Mouse (Mus musculus) heart, embryonic 11.5 days (tissue): ENCODE results near the gene Ssr2. TPM values are rescaled to one million over a fixed set of nuclear protein-coding genes. Genes with fewer than 3 reads are reported as not detected.

Experiments
- ATAC-seq: fragments of 200-750 bp; cut with Nextera tagmentation; replicated peaks from 2 replicates; pipeline ENCODE4 v1.8.0; 2017; ENCODE audit warnings: moderate library complexity; ENCODE audit not compliant: insufficient number of reproducible peaks, low FRiP score, low TSS enrichment
- H3K27ac ChIP-seq: fragments of 300-500 bp; sonication (generic); 2 replicates; pipeline ENCODE4 v1.5.1; 2014; ENCODE audit warnings: mild to moderate bottlenecking, low read depth, low read length
- H3K27me3 ChIP-seq: fragments of 300-500 bp; sonication (generic); 2 replicates; pipeline ENCODE4 v1.6.1; 2014; ENCODE audit warnings: mild to moderate bottlenecking, low read length, mixed read lengths; ENCODE audit not compliant: control insufficient read depth, insufficient read depth
- H3K36me3 ChIP-seq: fragments of 300-500 bp; sonication (generic); 2 replicates; pipeline ENCODE4 v1.6.1; 2014; ENCODE audit warnings: mild to moderate bottlenecking, low read length, moderate library complexity, mixed read lengths; ENCODE audit not compliant: control insufficient read depth, insufficient read depth
- H3K4me1 ChIP-seq: fragments of 300-500 bp; sonication (generic); 2 replicates; pipeline ENCODE4 v1.6.1; 2014; ENCODE audit warnings: low read length; ENCODE audit not compliant: control insufficient read depth, insufficient read depth
- H3K4me2 ChIP-seq: fragments of 300-500 bp; sonication (generic); 2 replicates; pipeline ENCODE4 v1.6.1; 2014; ENCODE audit warnings: mild to moderate bottlenecking, moderate library complexity
- H3K4me3 ChIP-seq: fragments of 300-500 bp; sonication (generic); 2 replicates; pipeline ENCODE4 v1.5.1; 2014; ENCODE audit warnings: low read depth, low read length
- H3K9ac ChIP-seq: fragments of 300-500 bp; sonication (generic); 2 replicates; pipeline ENCODE4 v1.6.1; 2014; ENCODE audit warnings: mild to moderate bottlenecking, low read depth, low read length, moderate library complexity
- H3K9me3 ChIP-seq: fragments of 300-500 bp; sonication (generic); replicated peaks from 2 replicates; pipeline ENCODE4 v1.6.1; 2016; ENCODE audit warnings: low read length; ENCODE audit not compliant: control insufficient read depth
- WGBS: fragments of 180-500 bp; shearing (Covaris S2); extraction: QIAGEN DNeasy Blood & Tissue Kit; methylation state at CpG from one replicate; pipeline ENCODE4 v1.1.7; 2014; ENCODE audit not compliant: insufficient replicate concordance; 5-methylcytosine and 5-hydroxymethylcytosine counted together
- polyA plus RNA-seq: library from polyadenylated mRNA; unstranded; fragments of >200 nt; fragmentation: Nextera tagmentation; extraction: Ambion mirVana; gene quantifications from 2 replicates; pipeline ENCODE4 v1.2.1, GENCODE M21; 2014

Gene Ssr2
- polyA plus RNA-seq, 1 experiment from 2014 or later = 206 TPM

- Histone ChIP-seq H3K9ac (peak overlapping the region; percentile 98), H3K27me3 (no peaks in the 10 kb centered on the region), H3K4me1 (peaks cover 48% of the 10 kb centered on the region), H3K4me3 (peak overlapping the region; percentile 76), H3K36me3 (0 out of 2 replicates have a peak, but pooled peaks cover 2% of the 10 kb centered on the region), H3K4me2 (peak overlapping the region; percentile 95), H3K27ac (peak overlapping the region; percentile 98), H3K9me3 (no peaks in the 10 kb centered on the region)
- ATAC-seq = no peak
- 13% methylated on average over 15 of the region's 15 CpGs for WGBS
Observed at GRCm38 (mm10) chr3:88620146-88620991, 44.7 kb downstream of the Ssr2 start.

- Histone ChIP-seq H3K4me1 (peaks cover 48% of the 10 kb centered on the region), H3K4me2 (peak overlapping the region; percentile 95), H3K9ac (peak overlapping the region; percentile 98), H3K9me3 (no peaks in the 10 kb centered on the region), H3K36me3 (0 out of 2 replicates have a peak, but pooled peaks cover 2% of the 10 kb centered on the region), H3K4me3 (peak overlapping the region; percentile 76), H3K27ac (peak overlapping the region; percentile 98), H3K27me3 (no peaks in the 10 kb centered on the region)
- WGBS = under 1% methylated on average over 60 of the region's 64 CpGs
- peak; percentile 70 for ATAC-seq
Observed at GRCm38 (mm10) chr3:88620992-88621536, 45.4 kb downstream of the Ssr2 start.

GRCm38 (mm10) chr3:88621537-88622112 lies 45.9 kb downstream of the Ssr2 start:
- peak overlapping the region; percentile 98 for H3K9ac ChIP-seq
- WGBS = under 1% methylated on average over 35 of the region's 36 CpGs
- H3K4me3 ChIP-seq = peak overlapping the region; percentile 76
- H3K4me2 ChIP-seq = peak overlapping the region; percentile 95
- ATAC-seq = peak; percentile 22
- peaks cover 48% of the 10 kb centered on the region for H3K4me1 ChIP-seq
- H3K27ac ChIP-seq = peak overlapping the region; percentile 98
- H3K36me3 ChIP-seq = 0 out of 2 replicates have a peak, but pooled peaks cover 2% of the 10 kb centered on the region
- H3K9me3 ChIP-seq = no peaks in the 10 kb centered on the region
- H3K27me3 ChIP-seq = no peaks in the 10 kb centered on the region

GRCm38 (mm10) chr3:88622113-88622940 lies 46.7 kb downstream of the Ssr2 start:
- Histone ChIP-seq H3K9me3 (no peaks in the 10 kb centered on the region), H3K27me3 (no peaks in the 10 kb centered on the region), H3K4me3 (peak overlapping the region; percentile 76), H3K9ac (peak overlapping the region; percentile 98), H3K36me3 (0 out of 2 replicates have a peak, but pooled peaks cover 2% of the 10 kb centered on the region), H3K27ac (peak overlapping the region; percentile 98), H3K4me1 (peaks cover 55% of the 10 kb centered on the region), H3K4me2 (peak overlapping the region; percentile 95)
- ATAC-seq = no peak
- under 1% methylated on average over 24 of the region's 24 CpGs for WGBS

- peak overlapping the region; percentile 98 for H3K9ac ChIP-seq
- peak overlapping the region; percentile 95 for H3K4me2 ChIP-seq
- H3K27me3 ChIP-seq = no peaks in the 10 kb centered on the region
- 0% methylated on average over 4 of the region's 6 CpGs for WGBS
- H3K36me3 ChIP-seq = 0 out of 2 replicates have a peak, but pooled peaks cover 2% of the 10 kb centered on the region
- H3K9me3 ChIP-seq = no peaks in the 10 kb centered on the region
- peaks cover 51% of the 10 kb centered on the region for H3K4me1 ChIP-seq
- ATAC-seq = peak; percentile 20; the same call in 1 of the 2 replicates
- H3K4me3 ChIP-seq = peak overlapping the region; percentile 76
- H3K27ac ChIP-seq = peak overlapping the region; percentile 98
Observed at GRCm38 (mm10) chr3:88622941-88623345, 47.3 kb downstream of the Ssr2 start.

- peak overlapping the region; percentile 76 for H3K4me3 ChIP-seq
- H3K27me3 ChIP-seq = no peaks in the 10 kb centered on the region
- no peak for ATAC-seq
- peak overlapping the region; percentile 98 for H3K27ac ChIP-seq
- 0 out of 2 replicates have a peak, but pooled peaks cover 2% of the 10 kb centered on the region for H3K36me3 ChIP-seq
- WGBS = 4% methylated on average over 15 of the region's 15 CpGs
- H3K4me2 ChIP-seq = peak overlapping the region; percentile 95
- no peaks in the 10 kb centered on the region for H3K9me3 ChIP-seq
- H3K4me1 ChIP-seq = peaks cover 51% of the 10 kb centered on the region
- peak overlapping the region; percentile 98 for H3K9ac ChIP-seq
Observed at GRCm38 (mm10) chr3:88623346-88624135, 47.9 kb downstream of the Ssr2 start.

GRCm38 (mm10) chr3:88624324-88624723 lies 48.6 kb downstream of the Ssr2 start:
- H3K4me3 ChIP-seq = peak overlapping the region; percentile 76
- no peaks in the 10 kb centered on the region for H3K27me3 ChIP-seq
- H3K9ac ChIP-seq = peak overlapping the region; percentile 98
- 0 out of 2 replicates have a peak, but pooled peaks cover 4% of the 10 kb centered on the region for H3K36me3 ChIP-seq
- H3K27ac ChIP-seq = peak overlapping the region; percentile 98
- H3K4me1 ChIP-seq = peaks cover 55% of the 10 kb centered on the region
- WGBS = 33% methylated on average over 4 of the region's 4 CpGs
- no peak for ATAC-seq
- H3K9me3 ChIP-seq = no peaks in the 10 kb centered on the region
- H3K4me2 ChIP-seq = peak overlapping the region; percentile 95
